Mouse (Mus musculus) MEL-GATA-1-ER (cell line): ENCODE measurements around the gene Ndufa6.
A peak's percentile ranks its signal among the peaks of the same experiment; 100 is the strongest.

ENCODE experiments used
- DNase-seq: peaks from one replicate; pipeline ENCODE4 v3.0.0-alpha.2; 2012; ENCODE audit warnings: low read depth; ENCODE audit errors: extremely low read depth

Gene Ndufa6

GRCm38 (mm10) chr15:82341675-82342542 lies 12.2 kb downstream of the Ndufa6 start:
- peak; percentile 100 for DNase-seq

- DNase-seq = no peak
Measured at GRCm38 (mm10) chr15:82341036-82341501, 13.1 kb downstream of the Ndufa6 start.

- DNase-seq = peak; percentile 66
Measured at GRCm38 (mm10) chr15:82340414-82341035, 13.6 kb downstream of the Ndufa6 start.

GRCm38 (mm10) chr15:82339634-82340254 lies 14.4 kb downstream of the Ndufa6 start:
- DNase-seq = no peak

- DNase-seq = no peak
Measured at GRCm38 (mm10) chr15:82339150-82339549, 15.0 kb downstream of the Ndufa6 start.

GRCm38 (mm10) chr15:82338593-82339112 lies 15.5 kb downstream of the Ndufa6 start, which contains the start of the genes Naga, Pheta2 and Smdt1:
TSS of gene Naga (minus strand) at chr15:82338925.
TSS of gene Pheta2 (plus strand) at chr15:82338942.
TSS of gene Smdt1 (plus strand) at chr15:82338959.
- peak; percentile 90 for DNase-seq

- peak; percentile 82 for DNase-seq
Measured at GRCm38 (mm10) chr15:82337875-82338274, 16.2 kb downstream of the Ndufa6 start.

- DNase-seq = no peak
Measured at GRCm38 (mm10) chr15:82336629-82337028, 17.5 kb downstream of the Ndufa6 start.

- no peak for DNase-seq
Measured at GRCm38 (mm10) chr15:82335194-82335593, 18.9 kb downstream of the Ndufa6 start.

- DNase-seq = no peak
Measured at GRCm38 (mm10) chr15:82325382-82325781, 28.7 kb downstream of the Ndufa6 start.

- DNase-seq = no peak
Measured at GRCm38 (mm10) chr15:82322195-82322594, 31.9 kb downstream of the Ndufa6 start.

GRCm38 (mm10) chr15:82319613-82320012 lies 34.5 kb downstream of the Ndufa6 start:
- DNase-seq = no peak

- DNase-seq = no peak
Measured at GRCm38 (mm10) chr15:82317839-82318238, 36.3 kb downstream of the Ndufa6 start.

- no peak for DNase-seq
Measured at GRCm38 (mm10) chr15:82308416-82308815, 45.7 kb downstream of the Ndufa6 start.

- no peak for DNase-seq
Measured at GRCm38 (mm10) chr15:82307107-82307506, 47.0 kb downstream of the Ndufa6 start.
